Mouse (Mus musculus): Measurements from ENCODE around the gene Gm8281. TPM values are rescaled to one million over a fixed set of nuclear protein-coding genes. Genes with fewer than 3 reads are reported as not detected.
A peak's percentile ranks its signal among the peaks of the same experiment; 100 is the strongest.
"Not testable (repeated sequence)": the region's sequence is repeated elsewhere in the genome, so short reads cannot be mapped to it uniquely, and the experiment has no call there.

Gm8281 gene
- polyA plus RNA-seq (2015; fragmentation: Nextera tagmentation; extraction: Ambion mirVana), result 6.8 and 6.9 TPM in 2 replicates

DNA sequence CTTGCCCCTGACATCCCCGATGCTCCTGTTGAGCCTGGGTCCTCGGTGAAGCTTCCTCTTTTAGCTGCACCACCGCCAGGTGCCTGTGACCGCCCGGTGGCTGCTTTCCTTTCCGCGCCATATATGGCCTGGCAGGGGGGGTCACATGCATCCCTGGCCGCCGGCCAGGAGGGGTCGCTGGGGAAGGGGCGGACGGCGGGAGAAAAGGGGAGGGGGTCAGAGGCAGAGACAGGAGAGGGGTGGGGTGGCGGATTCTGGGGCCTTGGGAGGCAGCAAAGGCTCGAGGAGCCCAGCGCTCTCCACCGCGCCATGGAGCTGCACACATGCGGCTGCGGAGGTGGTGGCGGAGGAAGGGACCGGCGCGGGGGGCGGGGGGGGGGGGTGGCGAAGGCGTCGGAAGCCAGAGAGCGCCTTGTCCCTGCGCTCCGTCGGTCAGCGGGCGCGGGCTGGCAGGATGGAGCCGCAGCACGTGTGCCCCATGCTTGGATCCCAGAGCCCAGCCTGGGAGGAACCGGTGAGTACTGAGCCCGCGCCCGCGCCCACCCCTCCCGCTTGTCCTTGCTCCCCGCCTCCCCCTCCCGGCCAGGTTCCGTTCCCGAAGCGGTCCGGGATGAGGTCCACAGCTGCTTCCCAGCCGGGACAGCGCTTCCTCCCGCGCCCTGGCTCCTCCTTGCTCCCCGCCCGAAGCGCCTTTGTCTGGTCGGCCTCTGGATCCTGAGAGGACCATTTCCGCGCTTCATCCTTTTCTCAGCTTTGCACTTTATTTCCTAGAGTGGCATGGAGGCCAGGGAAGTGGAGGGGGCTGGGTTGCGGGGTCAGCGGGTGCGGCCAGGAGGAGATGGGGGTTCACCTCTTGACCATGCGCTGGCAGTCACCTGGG is at the start of gene Gm8281:
TSS of gene Gm8281 (plus strand) at position 430 of the 880 bp plus-strand sequence.
- not testable (repeated sequence) for H3K36me3 ChIP-seq; H3K9me3 ChIP-seq; H3K4me1 ChIP-seq (replicated peaks); ATAC-seq (ENCODE audit: low read depth); H3K27ac ChIP-seq (replicated peaks); H3K27me3 ChIP-seq
- Histone ChIP-seq H3K4me2 (peak within 1 kb of the TSS; percentile 60), H3K9ac (peak within 1 kb of the TSS; percentile 75), H3K4me3 (peak within 1 kb of the TSS; percentile 46)
- WGBS, result 8% methylated on average over 19 of the region's 63 CpGs

GRCm38 (mm10) chr14:5050329-5050728 is 20.5 kb upstream of the Gm8281 start, which contains the start of gene 4930555G01Rik:
Gene 4930555G01Rik (plus strand): TSS chr14:5050629.
- H3K9ac ChIP-seq; H3K4me2 ChIP-seq; H3K4me1 ChIP-seq (replicated peaks); ATAC-seq (ENCODE audit: low read depth); H3K27me3 ChIP-seq; H3K9me3 ChIP-seq; H3K27ac ChIP-seq (replicated peaks); H3K36me3 ChIP-seq; H3K4me3 ChIP-seq: not testable (repeated sequence)
- WGBS, result no CpG with 5 or more reads among the region's 3 CpGs

DNA sequence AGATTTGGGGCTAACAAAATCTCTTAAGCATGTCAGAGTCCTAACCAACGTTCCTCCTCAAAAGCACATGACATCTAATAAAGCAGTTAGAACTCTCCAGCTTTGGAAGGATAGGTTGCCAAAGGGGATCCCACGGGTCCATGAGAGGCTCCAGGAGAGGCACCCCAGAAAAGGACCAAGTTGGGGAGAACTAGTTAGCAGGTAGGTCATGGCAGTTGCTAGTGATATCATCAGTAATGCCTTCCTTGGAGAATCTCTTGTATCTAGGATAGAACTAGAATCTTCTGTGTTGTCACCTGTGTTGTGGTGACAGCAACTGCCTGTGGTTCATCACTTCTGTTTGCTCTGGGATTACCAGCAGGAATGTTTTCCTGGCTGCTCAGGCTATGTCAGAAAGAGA is 60.4 kb downstream of the Gm8281 start, which contains the start of gene Gm8279:
TSS of gene Gm8279 (plus strand) at position 301 of the 400 bp plus-strand sequence.
- not testable (repeated sequence) for H3K4me3 ChIP-seq; ATAC-seq (ENCODE audit: low read depth); H3K9me3 ChIP-seq; H3K9ac ChIP-seq; H3K36me3 ChIP-seq; H3K27me3 ChIP-seq; H3K4me2 ChIP-seq; H3K27ac ChIP-seq (replicated peaks); H3K4me1 ChIP-seq (replicated peaks)
- 78% methylated on average over 2 of the region's 2 CpGs for WGBS

Other genes starting within 250 kb of the Gm8281 start
- not detected in 2 replicates for gene Gm3269, start 232.9 kb upstream of the Gm8281 start, polyA plus RNA-seq (2015; fragmentation: Nextera tagmentation; extraction: Ambion mirVana)
- gene Gm3264, start 215.5 kb upstream of the Gm8281 start, polyA plus RNA-seq (2015; fragmentation: Nextera tagmentation; extraction: Ambion mirVana), result 2.2 and 3.2 TPM in 2 replicates
- gene Gm3278, start 178.6 kb upstream of the Gm8281 start, polyA plus RNA-seq (2015; fragmentation: Nextera tagmentation; extraction: Ambion mirVana), result 0.29 and 0.33 TPM in 2 replicates
- not detected in 2 replicates for gene Gm8297, start 87.1 kb upstream of the Gm8281 start, polyA plus RNA-seq (2015; fragmentation: Nextera tagmentation; extraction: Ambion mirVana)
- gene Gm3298, start 55.1 kb upstream of the Gm8281 start, polyA plus RNA-seq (2015; fragmentation: Nextera tagmentation; extraction: Ambion mirVana), result 1.8 TPM in 1 of 2 replicates, not detected in the other
- not detected in 2 replicates for gene 4930555G01Rik, start 20.4 kb upstream of the Gm8281 start, polyA plus RNA-seq (2015; fragmentation: Nextera tagmentation; extraction: Ambion mirVana)
- gene Gm8279, start 60.5 kb downstream of the Gm8281 start, polyA plus RNA-seq (2015; fragmentation: Nextera tagmentation; extraction: Ambion mirVana), result not detected in 2 replicates
- not detected in 2 replicates for gene Gm3317, start 93.5 kb downstream of the Gm8281 start, polyA plus RNA-seq (2015; fragmentation: Nextera tagmentation; extraction: Ambion mirVana)
- gene Gm8271, start 114.8 kb downstream of the Gm8281 start, polyA plus RNA-seq (2015; fragmentation: Nextera tagmentation; extraction: Ambion mirVana), result not detected in 2 replicates
- not detected in 2 replicates for gene Gm3526, start 189.5 kb downstream of the Gm8281 start, polyA plus RNA-seq (2015; fragmentation: Nextera tagmentation; extraction: Ambion mirVana)

Data from neural tube, embryonic 13.5 days (tissue).